17 mouse cellular contexts compared by ENCODE assay signal in the genomic region with DNA sequence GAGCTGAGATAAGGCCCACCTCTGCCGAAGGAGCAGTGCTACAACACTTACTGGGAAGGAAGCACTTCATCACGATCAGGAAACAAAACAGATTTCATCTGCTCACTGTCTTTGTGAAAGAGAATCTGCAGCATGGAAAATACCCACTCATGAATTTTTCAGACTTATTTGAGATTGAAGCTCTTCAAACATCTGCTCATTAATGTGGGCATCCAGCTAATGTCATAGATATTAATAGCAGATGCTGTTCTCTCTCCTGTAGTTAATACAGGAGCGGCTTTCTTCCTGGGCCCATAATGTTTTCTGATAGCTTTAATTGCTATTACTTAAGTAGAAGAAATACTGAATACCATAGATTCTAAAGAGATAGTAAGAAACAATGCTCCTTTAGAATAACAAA.
DNase-seq lines count a peak whose midpoint lies in the region; ATAC-seq lines count a peak whose summit lies in the region.
"Had no signal": no experiment of that assay in that cellular context is flagged by ENCODE, and none has a peak within 500 bp of the region (broad histone marks: within the 10 kb centered on the region; RNA-seq: fewer than 3 reads in every experiment).

No protein-coding gene starts in this region.

- no peaks in the 10 kb centered on the region for H3K9me3 ChIP-seq in hindbrain, embryonic 12.5 days (replicated peaks)
- H3K9me3 ChIP-seq in hindbrain, embryonic 11.5 days (ENCODE audit: control insufficient read depth, low read length): no peaks in the 10 kb centered on the region
- no peaks in the 10 kb centered on the region for H3K9me3 ChIP-seq in forebrain, embryonic 16.5 days (ENCODE audit: control insufficient read depth, low read length)
- H3K9me3 ChIP-seq in midbrain, embryonic 15.5 days: no peaks in the 10 kb centered on the region
- H3K9me3 ChIP-seq: heart, embryonic 15.5 days; limb, embryonic 15.5 days; liver, embryonic 15.5 days had no signal

- H3K4me2 ChIP-seq in hindbrain, embryonic 12.5 days (replicated peaks): no peak overlapping the region
- H3K4me2 ChIP-seq in hindbrain, embryonic 11.5 days (replicated peaks; ENCODE audit: low read depth, low read length): no peak overlapping the region
- H3K4me2 ChIP-seq in forebrain, embryonic 16.5 days (ENCODE audit: low read length): no peak overlapping the region
- no peak overlapping the region for H3K4me2 ChIP-seq in midbrain, embryonic 15.5 days
- H3K4me2 ChIP-seq: heart, embryonic 15.5 days; limb, embryonic 15.5 days; liver, embryonic 15.5 days had no signal

- H3K27ac ChIP-seq in hindbrain, embryonic 12.5 days: 0 out of 2 replicates have a peak overlapping the region, but pooled peaks have one; percentile 4
- no peak overlapping the region for H3K27ac ChIP-seq in hindbrain, embryonic 11.5 days (ENCODE audit: low read depth, low read length)
- peak overlapping the region; percentile 82 for H3K27ac ChIP-seq in forebrain, embryonic 16.5 days (ENCODE audit: low read length)
- peak overlapping the region; percentile 83 for H3K27ac ChIP-seq in midbrain, embryonic 15.5 days
- H3K27ac ChIP-seq: heart, embryonic 15.5 days; kidney, postnatal 0 days; limb, embryonic 15.5 days; liver, embryonic 15.5 days; macrophage had no signal

- no peak for ATAC-seq in hindbrain, embryonic 12.5 days (ENCODE audit: low FRiP score)
- ATAC-seq in hindbrain, embryonic 11.5 days (ENCODE audit: low FRiP score): no peak
- ATAC-seq in forebrain, embryonic 16.5 days: peak; percentile 29
- ATAC-seq in midbrain, embryonic 15.5 days (replicated peaks): 0 out of 2 replicates have a peak, but pooled peaks have one; percentile 21

- no peak overlapping the region for H3K9ac ChIP-seq in hindbrain, embryonic 12.5 days
- no peak overlapping the region for H3K9ac ChIP-seq in hindbrain, embryonic 11.5 days (ENCODE audit: low read depth, low read length)
- no peak overlapping the region for H3K9ac ChIP-seq in forebrain, embryonic 16.5 days (replicated peaks; ENCODE audit: low read depth, low read length)
- H3K9ac ChIP-seq in midbrain, embryonic 15.5 days: no peak overlapping the region
- H3K9ac ChIP-seq: heart, embryonic 15.5 days; limb, embryonic 15.5 days; liver, embryonic 15.5 days had no signal

- peaks cover 12% of the 10 kb centered on the region for H3K4me1 ChIP-seq in hindbrain, embryonic 12.5 days
- no peaks in the 10 kb centered on the region for H3K4me1 ChIP-seq in hindbrain, embryonic 11.5 days (replicated peaks; ENCODE audit: control insufficient read depth, insufficient read depth, low read length)
- peaks cover 23% of the 10 kb centered on the region for H3K4me1 ChIP-seq in forebrain, embryonic 16.5 days (replicated peaks; ENCODE audit: control insufficient read depth, insufficient read depth, low read length)
- peaks cover 33% of the 10 kb centered on the region for H3K4me1 ChIP-seq in midbrain, embryonic 15.5 days
- H3K4me1 ChIP-seq: heart, embryonic 15.5 days; limb, embryonic 15.5 days; liver, embryonic 15.5 days had no signal

- H3K4me3 ChIP-seq in hindbrain, embryonic 12.5 days: no peak overlapping the region
- H3K4me3 ChIP-seq in hindbrain, embryonic 11.5 days (ENCODE audit: low read depth, low read length): no peak overlapping the region
- H3K4me3 ChIP-seq in forebrain, embryonic 16.5 days (replicated peaks; ENCODE audit: low read length): no peak overlapping the region
- H3K4me3 ChIP-seq in midbrain, embryonic 15.5 days: no peak overlapping the region
- H3K4me3 ChIP-seq: heart, embryonic 15.5 days; limb, embryonic 15.5 days; liver, embryonic 15.5 days had no signal

- no peak for DNase-seq in hindbrain, embryonic 11.5 days (ENCODE audit: low spot score)
- peak; percentile 12 for DNase-seq in MN1 (ENCODE audit: low spot score)
- no peak for DNase-seq in adrenal gland, adult 2 months
- DNase-seq in gastrocnemius, adult 18-20 months (ENCODE audit: low spot score): no peak
- DNase-seq: cerebellum, adult 18-20 months; cerebellum, postnatal 36 days; gastrocnemius, postnatal 25 days; thymus, postnatal 14 days had no signal

- H3K36me3 ChIP-seq in hindbrain, embryonic 12.5 days: no peaks in the 10 kb centered on the region
- H3K36me3 ChIP-seq in hindbrain, embryonic 11.5 days (ENCODE audit: control insufficient read depth, insufficient read depth, low read length): no peaks in the 10 kb centered on the region
- H3K36me3 ChIP-seq in forebrain, embryonic 16.5 days (ENCODE audit: control insufficient read depth, insufficient read depth): no peaks in the 10 kb centered on the region
- H3K36me3 ChIP-seq in midbrain, embryonic 15.5 days (replicated peaks): no peaks in the 10 kb centered on the region
- H3K36me3 ChIP-seq: heart, embryonic 15.5 days; limb, embryonic 15.5 days; liver, embryonic 15.5 days had no signal

- no peaks in the 10 kb centered on the region for H3K27me3 ChIP-seq in hindbrain, embryonic 12.5 days
- H3K27me3 ChIP-seq in hindbrain, embryonic 11.5 days (ENCODE audit: control insufficient read depth, insufficient read depth, low read length): no peaks in the 10 kb centered on the region
- no peaks in the 10 kb centered on the region for H3K27me3 ChIP-seq in forebrain, embryonic 16.5 days (replicated peaks; ENCODE audit: control insufficient read depth, insufficient read depth, low read length)
- H3K27me3 ChIP-seq in midbrain, embryonic 15.5 days (replicated peaks): no peaks in the 10 kb centered on the region
- H3K27me3 ChIP-seq: CH12.LX; heart, embryonic 15.5 days; liver, embryonic 15.5 days had no signal

- WGBS in hindbrain, embryonic 12.5 days: 73% methylated on average over 3 of the region's 3 CpGs
- 80% methylated on average over 3 of the region's 3 CpGs for WGBS in hindbrain, embryonic 11.5 days
- 32% methylated on average over 3 of the region's 3 CpGs for WGBS in forebrain, embryonic 16.5 days
- 47% methylated on average over 3 of the region's 3 CpGs for WGBS in midbrain, embryonic 15.5 days

Comparison
In these comparisons a context has a peak if more than half of its experiments do, and no peak if none do; other contexts are left out.
1. ATAC-seq: peak in forebrain, embryonic 16.5 days (single experiment) and midbrain, embryonic 15.5 days (single experiment); none in hindbrain, embryonic 12.5 days (single experiment) and hindbrain, embryonic 11.5 days (single experiment).